Mouse (Mus musculus) forebrain, embryonic 15.5 days (tissue): ENCODE measurements around the gene E130308A19Rik. TPM values are rescaled to one million over a fixed set of nuclear protein-coding genes. Genes with fewer than 3 reads are reported as not detected.

Experiments
- ATAC-seq: fragments of 200-750 bp; cut with Nextera tagmentation; replicated peaks from 2 replicates; pipeline ENCODE4 v1.8.0; 2017; ENCODE audit warnings: mild to moderate bottlenecking, moderate TSS enrichment, moderate library complexity
- H3K27ac ChIP-seq: fragments of 300-500 bp; sonication (generic); replicated peaks from 2 replicates; pipeline ENCODE4 v1.5.1; 2015; ENCODE audit warnings: mild to moderate bottlenecking, inconsistent platforms
- H3K27me3 ChIP-seq: fragments of 300-500 bp; sonication (generic); 2 replicates; pipeline ENCODE4 v1.6.1; 2015; ENCODE audit warnings: inconsistent platforms
- H3K36me3 ChIP-seq: fragments of 300-500 bp; sonication (generic); 2 replicates; pipeline ENCODE4 v1.6.1; 2015; ENCODE audit warnings: mild to moderate bottlenecking, inconsistent platforms
- H3K4me1 ChIP-seq: fragments of 300-500 bp; sonication (generic); 2 replicates; pipeline ENCODE4 v1.6.1; 2015; ENCODE audit warnings: inconsistent platforms
- H3K4me2 ChIP-seq: fragments of 300-500 bp; sonication (generic); replicated peaks from 2 replicates; pipeline ENCODE4 v1.6.1; 2015; ENCODE audit warnings: mild to moderate bottlenecking, inconsistent platforms
- H3K4me3 ChIP-seq: fragments of 300-500 bp; sonication (generic); 2 replicates; pipeline ENCODE4 v1.5.1; 2015; ENCODE audit warnings: mild to moderate bottlenecking, inconsistent platforms
- H3K9ac ChIP-seq: fragments of 300-500 bp; sonication (generic); replicated peaks from 2 replicates; pipeline ENCODE4 v1.6.1; 2015; ENCODE audit warnings: mild to moderate bottlenecking, inconsistent platforms
- H3K9me3 ChIP-seq: fragments of 300-500 bp; sonication (generic); 2 replicates; pipeline ENCODE4 v1.6.1; 2016; ENCODE audit warnings: inconsistent platforms
- WGBS: fragments of 180-500 bp; shearing (Covaris S2); methylation state at CpG from one replicate; pipeline ENCODE4 v1.1.7; 2015; ENCODE audit warnings: mixed read lengths; 5-methylcytosine and 5-hydroxymethylcytosine counted together
- polyA plus RNA-seq: library from polyadenylated mRNA; unstranded; fragments of >200 nt; fragmentation: Nextera tagmentation; extraction: Ambion mirVana; gene quantifications from 2 replicates; pipeline ENCODE4 v1.2.1, GENCODE M21; 2015

Gene E130308A19Rik
- polyA plus RNA-seq, 1 experiment from 2014 or later, result 36.6 TPM

DNA sequence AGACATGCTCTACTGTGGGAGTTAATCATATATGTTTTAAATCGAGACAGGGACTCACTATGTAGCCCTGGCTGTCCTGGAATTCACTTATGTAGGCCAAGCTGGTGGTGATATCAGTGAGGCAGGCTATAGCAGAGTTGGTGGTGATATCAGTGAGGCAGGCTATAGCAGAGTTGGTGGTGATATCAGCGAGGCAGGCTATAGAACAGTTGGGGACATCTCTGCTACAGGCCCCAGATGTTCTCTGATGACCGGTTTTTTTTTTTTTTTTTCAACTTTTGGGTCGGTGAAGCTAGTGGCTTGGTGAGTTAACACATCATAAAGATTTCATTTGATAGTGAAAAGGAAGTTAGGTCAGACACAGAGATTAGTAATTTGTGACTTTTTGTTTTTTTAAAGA, 176.8 kb downstream of the E130308A19Rik start:
- no peaks in the 10 kb centered on the region for H3K36me3 ChIP-seq
- H3K9me3 ChIP-seq, result no peaks in the 10 kb centered on the region
- no peak overlapping the region for H3K4me3 ChIP-seq
- no peak overlapping the region for H3K4me2 ChIP-seq
- no peak overlapping the region for H3K27ac ChIP-seq
- H3K4me1 ChIP-seq, result peaks cover 19% of the 10 kb centered on the region
- no peaks in the 10 kb centered on the region for H3K27me3 ChIP-seq
- WGBS, result 71% methylated on average over 4 of the region's 4 CpGs
- no peak for ATAC-seq
- no peak overlapping the region for H3K9ac ChIP-seq

DNA sequence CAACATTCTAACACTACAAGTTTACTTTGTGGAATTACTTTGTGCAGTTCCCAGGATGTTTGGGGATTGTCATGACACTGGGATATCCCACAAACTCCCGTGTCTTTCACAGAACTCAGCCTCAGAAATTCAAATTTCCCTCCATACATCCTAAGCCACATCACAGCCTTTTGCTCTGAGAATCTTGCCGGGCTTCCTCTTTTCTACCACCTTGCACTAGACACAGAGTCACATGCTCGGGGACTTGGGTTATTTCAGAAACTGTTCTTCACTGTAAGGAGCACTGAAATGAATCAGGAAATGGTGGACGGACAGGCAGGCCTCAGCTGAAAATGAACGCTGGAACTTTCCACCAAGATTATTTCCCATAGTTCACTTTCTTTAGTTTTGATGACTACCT, 177.3 kb downstream of the E130308A19Rik start:
- ATAC-seq, result no peak
- Histone ChIP-seq H3K4me2 (no peak overlapping the region), H3K27me3 (no peaks in the 10 kb centered on the region), H3K4me1 (peaks cover 20% of the 10 kb centered on the region), H3K9me3 (no peaks in the 10 kb centered on the region), H3K36me3 (no peaks in the 10 kb centered on the region), H3K27ac (no peak overlapping the region), H3K4me3 (no peak overlapping the region), H3K9ac (no peak overlapping the region)
- 80% methylated on average over 5 of the region's 5 CpGs for WGBS

DNA sequence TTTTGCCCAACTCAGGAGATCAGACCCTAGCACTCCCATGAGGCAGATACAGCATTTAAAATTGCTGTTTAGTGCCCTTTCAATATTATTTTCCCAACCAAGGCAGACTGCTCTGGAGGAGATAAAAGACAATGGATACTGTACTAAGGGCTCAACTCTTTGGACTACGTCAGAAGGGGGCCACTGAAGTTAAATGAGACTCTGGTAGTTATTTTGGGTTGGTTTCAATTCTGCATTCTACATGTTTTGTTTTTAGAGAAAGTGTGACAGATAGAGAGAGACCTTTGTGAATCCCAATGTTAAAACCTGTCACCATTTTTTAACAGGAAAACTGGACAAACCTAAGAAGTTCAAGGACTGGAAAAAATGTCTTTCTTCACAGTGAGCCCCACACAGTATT, 178.7 kb downstream of the E130308A19Rik start:
- peak overlapping the region; percentile 84 for H3K4me3 ChIP-seq
- no peaks in the 10 kb centered on the region for H3K9me3 ChIP-seq
- peaks cover 20% of the 10 kb centered on the region for H3K4me1 ChIP-seq
- peak overlapping the region; percentile 97 for H3K4me2 ChIP-seq
- no peak for ATAC-seq
- no peaks in the 10 kb centered on the region for H3K36me3 ChIP-seq
- H3K27ac ChIP-seq, result no peak overlapping the region
- no peaks in the 10 kb centered on the region for H3K27me3 ChIP-seq
- peak overlapping the region; percentile 76; the same call in 1 of the 2 replicates for H3K9ac ChIP-seq
- 81% methylated on average over 1 of the region's 1 CpGs for WGBS

DNA sequence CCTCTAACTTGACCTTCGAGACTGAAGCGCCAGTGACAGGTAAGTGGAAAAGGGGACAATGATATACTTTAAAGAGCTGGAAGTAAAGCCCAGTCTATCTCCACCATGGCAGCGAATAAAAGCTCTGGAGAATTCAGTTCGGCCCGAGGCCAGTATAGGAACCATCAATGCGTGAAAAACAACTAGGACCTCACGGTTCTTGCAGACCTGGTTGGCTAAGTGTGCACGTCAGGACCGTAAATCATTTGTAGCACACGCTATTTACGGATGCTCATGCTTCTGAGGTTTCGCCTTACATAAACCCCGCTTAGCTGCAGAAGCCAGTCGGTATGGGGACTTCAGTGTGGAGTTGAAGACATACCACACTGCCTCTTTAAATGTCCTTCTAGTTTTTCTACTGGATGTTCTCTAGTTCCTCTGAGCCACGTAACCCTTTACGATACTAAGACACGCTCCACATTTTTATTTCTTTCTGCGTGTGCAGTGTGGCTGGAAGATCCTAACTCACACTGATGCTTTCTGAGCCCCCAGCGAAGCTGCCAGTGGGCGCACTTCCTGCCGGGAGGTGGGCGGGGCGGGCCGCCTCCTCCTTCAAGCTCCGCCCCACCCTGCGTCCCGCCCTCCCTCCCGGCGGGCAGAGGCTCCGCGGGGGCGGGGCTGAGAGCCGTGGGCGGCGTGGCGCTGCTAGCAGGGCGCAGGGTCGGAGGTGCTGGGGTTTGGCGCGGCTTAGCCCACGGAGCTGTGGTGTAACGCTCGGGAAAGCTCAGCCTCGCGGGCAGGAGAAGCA, 179.4 kb downstream of the E130308A19Rik start, which contains the start of gene Snx30:
Gene Snx30 (plus strand): TSS at position 660 of the 787 bp plus-strand sequence.
- peak; percentile 94 for ATAC-seq
- WGBS, result 1% methylated on average over 44 of the region's 45 CpGs
- H3K4me1 ChIP-seq, result peaks cover 20% of the 10 kb centered on the region
- no peaks in the 10 kb centered on the region for H3K36me3 ChIP-seq
- H3K27ac ChIP-seq, result peak within 1 kb of the TSS; percentile 78
- H3K9ac ChIP-seq, result peak within 1 kb of the TSS; percentile 76
- peak within 1 kb of the TSS; percentile 97 for H3K4me2 ChIP-seq
- no peaks in the 10 kb centered on the region for H3K27me3 ChIP-seq
- peak within 1 kb of the TSS; percentile 84 for H3K4me3 ChIP-seq
- H3K9me3 ChIP-seq, result no peaks in the 10 kb centered on the region

DNA sequence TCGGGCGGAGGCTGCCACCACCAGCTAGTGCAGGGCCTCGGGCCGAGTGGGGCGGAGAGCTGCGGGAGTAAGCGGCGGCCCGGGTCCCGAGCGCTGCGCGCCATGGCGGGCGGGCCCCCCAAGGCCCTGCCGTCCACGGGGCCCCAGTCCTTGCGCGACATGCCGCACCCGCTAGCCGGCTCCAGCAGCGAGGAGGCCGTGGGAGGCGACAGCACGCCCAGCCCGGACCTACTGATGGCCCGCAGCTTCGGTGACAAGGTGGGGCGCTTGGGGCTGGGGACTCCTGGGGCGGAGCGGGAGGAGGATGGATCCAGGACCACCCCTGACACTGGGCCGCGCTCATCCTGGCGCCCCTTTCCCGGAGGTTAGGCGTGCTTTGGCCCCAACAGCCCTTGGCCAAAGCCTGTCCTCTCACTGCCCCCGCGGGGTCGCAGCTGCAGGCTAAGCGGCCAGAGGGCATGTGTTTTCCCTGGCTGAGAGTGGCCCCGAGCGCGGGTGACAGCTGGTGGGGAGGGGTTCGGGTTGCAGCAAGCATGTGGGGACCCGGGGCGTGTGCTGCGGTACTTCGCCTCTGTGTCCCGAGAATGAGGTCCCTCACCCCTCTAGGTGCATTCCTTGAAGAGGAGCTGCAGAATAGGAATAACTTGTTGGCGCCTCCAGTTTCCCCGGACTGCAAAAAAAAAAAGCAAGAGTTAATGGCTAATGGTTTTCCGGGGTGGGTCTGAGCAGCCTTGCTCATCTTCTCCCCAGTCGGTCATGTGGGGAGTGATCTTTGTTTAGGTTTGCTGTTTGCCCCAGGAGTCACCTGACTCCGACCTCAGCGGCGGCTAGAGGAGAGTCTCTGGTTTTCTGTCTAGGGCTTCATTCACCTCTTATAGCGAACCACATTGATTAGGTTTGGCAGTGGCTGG, 180.2 kb downstream of the E130308A19Rik start:
- WGBS, result under 1% methylated on average over 56 of the region's 58 CpGs
- H3K27me3 ChIP-seq, result no peaks in the 10 kb centered on the region
- ATAC-seq, result peak; percentile 32

DNA sequence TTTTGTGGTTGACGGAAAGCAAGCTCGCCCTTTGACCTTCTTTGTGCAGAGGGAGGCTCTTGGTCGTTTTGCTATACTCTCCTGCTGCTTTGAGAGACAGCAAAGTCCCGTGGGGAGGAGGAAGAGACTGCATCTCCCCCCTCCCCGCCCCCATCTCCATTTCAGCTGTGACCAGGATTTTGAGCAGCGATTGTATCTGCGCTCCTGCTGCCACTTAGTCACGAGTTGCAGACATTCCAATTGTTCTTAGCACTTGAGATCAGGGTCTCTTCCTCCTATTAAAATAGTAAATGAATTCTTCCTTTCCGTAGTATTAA, 180.8 kb downstream of the E130308A19Rik start:
- ATAC-seq, result no peak
- H3K9ac ChIP-seq, result peak overlapping the region; percentile 76
- peak overlapping the region; percentile 97 for H3K4me2 ChIP-seq
- peak overlapping the region; percentile 27; the same call in 1 of the 2 replicates for H3K27ac ChIP-seq
- no peaks in the 10 kb centered on the region for H3K9me3 ChIP-seq
- peaks cover 20% of the 10 kb centered on the region for H3K4me1 ChIP-seq
- 6% methylated on average over 9 of the region's 9 CpGs for WGBS
- H3K4me3 ChIP-seq, result peak overlapping the region; percentile 84
- H3K36me3 ChIP-seq, result no peaks in the 10 kb centered on the region
- H3K27me3 ChIP-seq, result no peaks in the 10 kb centered on the region

More for the DNA sequence above, 180.2 kb downstream of the E130308A19Rik start:
- peak overlapping the region; percentile 76 for H3K9ac ChIP-seq
- peaks cover 20% of the 10 kb centered on the region for H3K4me1 ChIP-seq
- H3K4me2 ChIP-seq, result peak overlapping the region; percentile 97
- no peaks in the 10 kb centered on the region for H3K9me3 ChIP-seq
- no peaks in the 10 kb centered on the region for H3K36me3 ChIP-seq
- peak overlapping the region; percentile 78 for H3K27ac ChIP-seq
- peak overlapping the region; percentile 84 for H3K4me3 ChIP-seq

DNA sequence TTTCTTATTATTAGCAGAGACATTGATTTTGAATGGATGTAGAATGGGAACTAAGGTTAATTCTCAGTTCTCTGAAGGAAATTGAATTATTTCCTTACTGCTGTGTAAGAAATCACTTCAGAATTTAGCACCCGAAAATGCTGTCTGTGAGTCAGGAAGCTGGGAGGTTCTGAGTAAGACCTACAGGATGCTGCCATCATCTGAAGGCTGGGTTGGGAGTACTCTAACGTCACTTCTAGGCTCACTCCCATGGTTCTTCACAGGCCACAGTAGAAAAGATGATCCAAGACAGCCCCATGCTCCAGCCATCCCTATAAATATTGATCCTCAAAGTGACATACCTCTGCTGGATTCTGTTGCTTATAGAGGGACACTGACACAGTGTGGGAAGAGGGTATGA, 181.5 kb downstream of the E130308A19Rik start:
- no peak for ATAC-seq
- H3K4me2 ChIP-seq, result peak overlapping the region; percentile 97
- no peak overlapping the region for H3K9ac ChIP-seq
- peak overlapping the region; percentile 84; the same call in 1 of the 2 replicates for H3K4me3 ChIP-seq
- H3K4me1 ChIP-seq, result peaks cover 20% of the 10 kb centered on the region
- H3K36me3 ChIP-seq, result no peaks in the 10 kb centered on the region
- 67% methylated on average over 2 of the region's 2 CpGs for WGBS
- H3K9me3 ChIP-seq, result no peaks in the 10 kb centered on the region
- no peak overlapping the region for H3K27ac ChIP-seq
- no peaks in the 10 kb centered on the region for H3K27me3 ChIP-seq

DNA sequence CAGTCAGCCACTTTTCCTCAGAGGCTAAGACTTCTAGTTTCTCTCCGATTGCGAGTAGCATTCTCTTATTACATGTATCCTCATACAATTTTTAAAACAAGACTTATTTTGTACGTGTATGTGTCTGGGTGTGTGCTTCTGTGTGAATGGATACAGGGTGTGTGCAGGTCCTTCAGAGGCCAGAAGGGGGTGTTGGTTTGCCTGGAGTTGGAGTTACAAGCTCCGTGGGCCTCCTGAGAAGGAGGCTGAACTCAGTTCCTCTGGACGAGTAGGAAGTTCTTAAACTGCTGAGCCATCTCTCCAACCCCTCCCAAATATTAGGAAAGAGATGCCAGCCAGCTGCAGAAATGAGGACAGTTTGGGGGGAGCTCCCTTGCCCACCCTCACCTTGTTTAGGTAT, 182.4 kb downstream of the E130308A19Rik start:
- Histone ChIP-seq H3K4me2 (no peak overlapping the region), H3K36me3 (no peaks in the 10 kb centered on the region), H3K27ac (no peak overlapping the region), H3K9ac (no peak overlapping the region), H3K27me3 (no peaks in the 10 kb centered on the region), H3K4me1 (peaks cover 20% of the 10 kb centered on the region), H3K9me3 (no peaks in the 10 kb centered on the region), H3K4me3 (no peak overlapping the region)
- WGBS, result 68% methylated on average over 5 of the region's 5 CpGs
- ATAC-seq, result no peak

Other genes starting within 250 kb of the E130308A19Rik start
- gene Susd1, start 187.6 kb upstream of the E130308A19Rik start, polyA plus RNA-seq, result 0.90 and 0.91 TPM in 2 replicates
- 19.3 and 19.5 TPM in 2 replicates for gene Ptbp3, start 76.8 kb upstream of the E130308A19Rik start, polyA plus RNA-seq
- gene Hsdl2, start 44.6 kb upstream of the E130308A19Rik start, polyA plus RNA-seq, result 20.7 and 22.2 TPM in 2 replicates
- gene Inip, start 175.4 kb downstream of the E130308A19Rik start, polyA plus RNA-seq, result 77.2 and 80.6 TPM in 2 replicates
- gene Snx30, start 179.6 kb downstream of the E130308A19Rik start, polyA plus RNA-seq, result 10.7 and 13.0 TPM in 2 replicates